Mouse (Mus musculus): ENCODE measurements around the gene Rprd1b. TPM values are rescaled to one million over a fixed set of nuclear protein-coding genes. Genes with fewer than 3 reads are reported as not detected.

The Rprd1b gene
- polyA plus RNA-seq, 1 experiment = 17.0 TPM

- no peak for TF ChIP-seq CTCF (IDR thresholded peaks at IDR 0.05; ENCODE audit: insufficient read depth, low read length)
- no peak for TF ChIP-seq POLR2A (IDR thresholded peaks at IDR 0.05; ENCODE audit: borderline replicate concordance, extremely low read depth, low read depth, low read length)
- Histone ChIP-seq H3K4me1 (ENCODE audit: control insufficient read depth, insufficient read depth, low read length) (no peaks in the 10 kb centered on the region), H3K4me3 (replicated peaks; ENCODE audit: extremely low read depth, low read depth, low read length) (no peak overlapping the region)
- WGBS = 52% methylated on average over 3 of the region's 3 CpGs
- DNase-seq = no peak
Measured at GRCm38 (mm10) chr2:158057030-158057429, 28.7 kb downstream of the Rprd1b start.

- 57% methylated on average over 10 of the region's 10 CpGs for WGBS
Measured at GRCm38 (mm10) chr2:158058534-158058933, 30.2 kb downstream of the Rprd1b start.

DNA sequence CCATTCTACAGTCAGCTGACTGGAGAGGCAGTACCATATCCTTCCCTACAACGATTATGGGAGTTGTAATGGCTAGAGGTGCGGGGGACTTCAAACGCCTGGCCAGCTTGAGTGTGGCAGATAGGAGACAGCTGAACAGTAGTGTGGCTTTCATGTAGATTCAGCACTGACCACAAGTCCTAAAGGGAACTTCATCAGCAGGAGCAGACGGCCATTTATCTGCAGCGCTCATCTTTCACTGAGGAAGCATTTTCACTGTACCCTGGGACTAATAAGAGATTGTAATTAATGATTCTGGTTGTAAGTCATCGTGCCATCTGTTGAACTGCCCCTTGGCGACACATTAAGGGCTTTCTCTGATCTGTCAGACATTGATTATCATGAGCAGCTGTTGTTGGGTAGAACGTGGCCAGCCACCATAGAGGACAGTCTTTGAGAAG is 31.4 kb downstream of the Rprd1b start:
- H3K4me3 ChIP-seq (replicated peaks; ENCODE audit: extremely low read depth, low read depth, low read length) = no peak overlapping the region
- TF ChIP-seq CTCF (IDR thresholded peaks at IDR 0.05; ENCODE audit: insufficient read depth, low read length) = no peak
- TF ChIP-seq POLR2A (IDR thresholded peaks at IDR 0.05; ENCODE audit: borderline replicate concordance, extremely low read depth, low read depth, low read length) = no peak
- 70% methylated on average over 8 of the region's 8 CpGs for WGBS

More at GRCm38 (mm10) chr2:158058534-158058933, 30.2 kb downstream of the Rprd1b start:
- no peak for TF ChIP-seq POLR2A (IDR thresholded peaks at IDR 0.05; ENCODE audit: borderline replicate concordance, extremely low read depth, low read depth, low read length)
- TF ChIP-seq CTCF (IDR thresholded peaks at IDR 0.05; ENCODE audit: insufficient read depth, low read length) = no peak
- no peak for DNase-seq
- H3K4me1 ChIP-seq (ENCODE audit: control insufficient read depth, insufficient read depth, low read length) = no peaks in the 10 kb centered on the region
- no peak overlapping the region for H3K4me3 ChIP-seq (replicated peaks; ENCODE audit: extremely low read depth, low read depth, low read length)

DNA sequence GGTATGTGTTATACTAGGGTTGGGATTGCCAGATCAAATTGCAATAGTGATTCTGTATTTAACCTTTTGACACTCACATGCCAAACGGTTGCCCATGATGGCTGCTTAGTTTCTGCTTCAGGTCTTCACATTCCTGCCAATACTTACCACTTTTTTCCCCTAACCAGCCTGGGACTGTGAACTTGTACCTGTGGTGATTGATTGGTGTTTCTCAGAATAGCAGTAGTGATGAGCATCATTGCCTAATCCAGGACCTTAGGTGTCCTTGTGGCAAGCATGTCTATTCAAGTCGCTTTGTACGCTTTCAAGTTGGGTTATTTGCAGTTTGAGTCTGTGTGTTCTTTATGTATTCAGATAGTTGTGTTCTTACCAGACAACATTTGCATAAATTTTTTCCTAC is 34.7 kb downstream of the Rprd1b start:
- DNase-seq = no peak
- TF ChIP-seq POLR2A (IDR thresholded peaks at IDR 0.05; ENCODE audit: borderline replicate concordance, extremely low read depth, low read depth, low read length) = no peak
- TF ChIP-seq CTCF (IDR thresholded peaks at IDR 0.05; ENCODE audit: insufficient read depth, low read length) = no peak
- H3K4me3 ChIP-seq (replicated peaks; ENCODE audit: extremely low read depth, low read depth, low read length) = no peak overlapping the region
- peaks cover 6% of the 10 kb centered on the region; the same call in 1 of the 2 replicates for H3K4me1 ChIP-seq (ENCODE audit: control insufficient read depth, insufficient read depth, low read length)
- WGBS = 83% methylated on average over 3 of the region's 3 CpGs

More for the DNA sequence above, 31.4 kb downstream of the Rprd1b start:
- no peak for DNase-seq
- no peaks in the 10 kb centered on the region for H3K4me1 ChIP-seq (ENCODE audit: control insufficient read depth, insufficient read depth, low read length)

GRCm38 (mm10) chr2:158064571-158065048 is 36.3 kb downstream of the Rprd1b start:
- TF ChIP-seq POLR2A (IDR thresholded peaks at IDR 0.05; ENCODE audit: borderline replicate concordance, extremely low read depth, low read depth, low read length) = no peak
- peak; percentile 31; the same call in 1 of the 2 replicates for TF ChIP-seq CTCF (IDR thresholded peaks at IDR 0.05; ENCODE audit: insufficient read depth, low read length)
- Histone ChIP-seq H3K4me3 (replicated peaks; ENCODE audit: extremely low read depth, low read depth, low read length) (no peak overlapping the region), H3K4me1 (ENCODE audit: control insufficient read depth, insufficient read depth, low read length) (peaks cover 6% of the 10 kb centered on the region; the same call in 1 of the 2 replicates)
- peak; percentile 28 for DNase-seq
- 30% methylated on average over 3 of the region's 3 CpGs for WGBS

DNA sequence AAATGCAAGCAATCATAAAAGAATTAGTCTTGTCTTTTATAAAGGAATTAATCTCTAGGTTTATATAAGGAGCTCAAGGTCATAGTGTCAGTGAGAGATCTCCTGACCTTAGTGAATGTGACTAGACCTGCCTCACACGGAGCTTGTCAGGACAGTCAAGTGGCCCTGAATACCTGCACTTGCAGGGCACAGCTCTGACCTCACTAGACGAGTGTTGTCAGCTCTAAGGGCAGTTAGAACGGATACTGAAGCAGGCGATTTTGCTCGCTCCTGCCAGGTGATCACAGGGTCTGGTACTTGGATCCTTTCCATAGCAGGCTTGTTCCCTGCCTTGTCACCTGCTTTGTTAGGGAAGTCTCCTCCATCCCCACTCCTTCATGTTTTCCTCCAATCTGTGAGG is 36.8 kb downstream of the Rprd1b start:
- H3K4me3 ChIP-seq (replicated peaks; ENCODE audit: extremely low read depth, low read depth, low read length) = no peak overlapping the region
- DNase-seq = no peak
- WGBS = 61% methylated on average over 5 of the region's 5 CpGs
- peaks cover 6% of the 10 kb centered on the region; the same call in 1 of the 2 replicates for H3K4me1 ChIP-seq (ENCODE audit: control insufficient read depth, insufficient read depth, low read length)
- TF ChIP-seq CTCF (IDR thresholded peaks at IDR 0.05; ENCODE audit: insufficient read depth, low read length) (no peak), POLR2A (IDR thresholded peaks at IDR 0.05; ENCODE audit: borderline replicate concordance, extremely low read depth, low read depth, low read length) (no peak)

GRCm38 (mm10) chr2:158066456-158066855 is 38.2 kb downstream of the Rprd1b start:
- H3K4me1 ChIP-seq (ENCODE audit: control insufficient read depth, insufficient read depth, low read length) = peaks cover 6% of the 10 kb centered on the region; the same call in 1 of the 2 replicates
- TF ChIP-seq POLR2A (IDR thresholded peaks at IDR 0.05; ENCODE audit: borderline replicate concordance, extremely low read depth, low read depth, low read length) (no peak), CTCF (IDR thresholded peaks at IDR 0.05; ENCODE audit: insufficient read depth, low read length) (no peak)
- no peak for DNase-seq
- H3K4me3 ChIP-seq (replicated peaks; ENCODE audit: extremely low read depth, low read depth, low read length) = no peak overlapping the region

GRCm38 (mm10) chr2:158067260-158067824 is 39.0 kb downstream of the Rprd1b start:
- Histone ChIP-seq H3K4me1 (ENCODE audit: control insufficient read depth, insufficient read depth, low read length) (peaks cover 6% of the 10 kb centered on the region; the same call in 1 of the 2 replicates), H3K4me3 (replicated peaks; ENCODE audit: extremely low read depth, low read depth, low read length) (no peak overlapping the region)
- DNase-seq = no peak
- WGBS = 77% methylated on average over 5 of the region's 5 CpGs
- no peak for TF ChIP-seq CTCF (IDR thresholded peaks at IDR 0.05; ENCODE audit: insufficient read depth, low read length)
- no peak for TF ChIP-seq POLR2A (IDR thresholded peaks at IDR 0.05; ENCODE audit: borderline replicate concordance, extremely low read depth, low read depth, low read length)

- Histone ChIP-seq H3K4me1 (ENCODE audit: control insufficient read depth, insufficient read depth, low read length) (peaks cover 6% of the 10 kb centered on the region; the same call in 1 of the 2 replicates), H3K4me3 (replicated peaks; ENCODE audit: extremely low read depth, low read depth, low read length) (no peak overlapping the region)
- DNase-seq = no peak
- no peak for TF ChIP-seq CTCF (IDR thresholded peaks at IDR 0.05; ENCODE audit: insufficient read depth, low read length)
- TF ChIP-seq POLR2A (IDR thresholded peaks at IDR 0.05; ENCODE audit: borderline replicate concordance, extremely low read depth, low read depth, low read length) = no peak
Measured at GRCm38 (mm10) chr2:158068444-158068971, 40.2 kb downstream of the Rprd1b start.

Data from lung, adult 2 months (tissue).